Mouse (Mus musculus) intestine, postnatal 0 days (tissue): Measurements from ENCODE around the gene Adamts14. TPM values are rescaled to one million over a fixed set of nuclear protein-coding genes. Genes with fewer than 3 reads are reported as not detected.

Source experiments
- ATAC-seq: fragments of 200-750 bp; cut with Nextera tagmentation; 2 replicates; pipeline ENCODE4 v1.8.0; 2017; ENCODE audit warnings: mild to moderate bottlenecking, moderate TSS enrichment, moderate library complexity
- H3K27ac ChIP-seq: fragments of 300-500 bp; sonication (generic); 2 replicates; pipeline ENCODE4 v1.5.1; 2014; ENCODE audit warnings: mild to moderate bottlenecking, low read depth, low read length, moderate library complexity
- H3K27me3 ChIP-seq: fragments of 300-500 bp; sonication (generic); replicated peaks from 2 replicates; pipeline ENCODE4 v1.6.1; 2014; ENCODE audit warnings: low read length, mixed read lengths; ENCODE audit not compliant: control insufficient read depth, insufficient read depth
- H3K36me3 ChIP-seq: fragments of 300-500 bp; sonication (generic); 2 replicates; pipeline ENCODE4 v1.6.1; 2014; ENCODE audit warnings: mild to moderate bottlenecking, moderate library complexity; ENCODE audit not compliant: control insufficient read depth, insufficient read depth
- H3K4me1 ChIP-seq: fragments of 300-500 bp; sonication (generic); replicated peaks from 2 replicates; pipeline ENCODE4 v1.6.1; 2014; ENCODE audit warnings: antibody characterized with exemption, low read length, mixed read lengths; ENCODE audit not compliant: control insufficient read depth, insufficient read depth
- H3K4me2 ChIP-seq: fragments of 300-500 bp; sonication (generic); replicated peaks from 2 replicates; pipeline ENCODE4 v1.6.1; 2014; ENCODE audit warnings: low read depth, mild to moderate bottlenecking, moderate library complexity
- H3K4me3 ChIP-seq: fragments of 300-500 bp; sonication (generic); 2 replicates; pipeline ENCODE4 v1.5.1; 2014; ENCODE audit warnings: low read depth, low read length
- H3K9ac ChIP-seq: fragments of 300-500 bp; sonication (generic); 2 replicates; pipeline ENCODE4 v1.6.1; 2014; ENCODE audit warnings: mild to moderate bottlenecking, low read depth, low read length
- H3K9me3 ChIP-seq: fragments of 300-500 bp; sonication (generic); 2 replicates; pipeline ENCODE4 v1.6.1; 2016; ENCODE audit warnings: mixed run types; ENCODE audit not compliant: control insufficient read depth
- CTCF ChIP-seq: sonication (generic); IDR thresholded peaks from 2 replicates; pipeline ENCODE4 v1.5.1; 2016; ENCODE audit warnings: low read depth, mild to moderate bottlenecking, control low read depth, antibody characterized with exemption, moderate library complexity
- WGBS: fragments of 180-500 bp; shearing (Covaris S2); extraction: QIAGEN DNeasy Blood & Tissue Kit; methylation state at CpG from one replicate; pipeline ENCODE4 v1.1.7; 2014; 5-methylcytosine and 5-hydroxymethylcytosine counted together
- polyA plus RNA-seq: library from polyadenylated mRNA; unstranded; fragments of >200 nt; fragmentation: Nextera tagmentation; extraction: Ambion mirVana; gene quantifications from 2 replicates; pipeline ENCODE4 v1.2.1, GENCODE M21; 2015

Gene Adamts14
- polyA plus RNA-seq, 1 experiment from 2014 or later = 0.73 TPM

DNA sequence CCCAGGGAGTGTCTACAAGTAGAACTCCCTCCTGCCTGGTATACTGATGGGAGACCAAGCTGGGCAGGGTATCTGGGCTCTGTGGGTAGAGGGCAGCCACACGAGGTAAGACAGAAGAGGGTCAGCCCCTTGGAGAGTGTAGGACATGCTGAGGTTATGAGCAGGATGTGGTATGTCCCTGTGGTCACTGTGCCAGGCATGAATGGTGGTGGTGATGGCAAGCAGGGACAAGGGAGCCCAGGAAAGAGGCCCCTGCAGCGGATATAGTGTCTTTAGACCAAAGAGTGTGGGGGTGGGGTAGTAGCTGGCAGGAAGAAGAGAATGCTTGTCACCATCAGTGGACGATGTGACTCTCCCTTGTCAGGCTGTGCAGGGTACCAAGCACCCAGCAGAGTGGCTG lies 85.2 kb downstream of the Adamts14 start:
- Histone ChIP-seq H3K27me3 (no peaks in the 10 kb centered on the region), H3K4me2 (no peak overlapping the region), H3K27ac (no peak overlapping the region), H3K9ac (no peak overlapping the region), H3K9me3 (no peaks in the 10 kb centered on the region), H3K4me3 (no peak overlapping the region), H3K4me1 (no peaks in the 10 kb centered on the region), H3K36me3 (no peaks in the 10 kb centered on the region)
- no peak for TF ChIP-seq CTCF
- no peak for ATAC-seq
- 68% methylated on average over 3 of the region's 3 CpGs for WGBS

DNA sequence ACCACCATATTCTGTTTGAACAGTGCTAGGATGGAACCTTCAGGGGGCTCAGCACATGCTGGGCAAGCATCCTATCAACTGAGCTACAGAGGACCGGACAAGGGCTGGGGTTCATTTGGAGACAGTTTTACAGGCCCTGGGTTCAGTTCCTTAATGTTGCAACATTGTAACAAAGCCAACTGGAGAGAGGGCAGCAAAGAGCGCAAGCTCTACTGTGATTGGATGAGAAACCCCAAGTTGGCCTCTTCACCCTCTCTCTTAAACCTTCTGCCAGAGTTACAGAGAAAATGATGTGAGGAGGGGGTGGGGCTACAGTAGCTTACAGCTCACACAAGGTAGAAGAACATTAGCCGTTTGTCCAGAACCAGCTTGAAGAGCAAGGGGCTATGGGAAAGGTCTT lies 86.2 kb downstream of the Adamts14 start:
- no peak overlapping the region for H3K4me2 ChIP-seq
- no peak overlapping the region for H3K4me3 ChIP-seq
- WGBS = 76% methylated on average over 3 of the region's 3 CpGs
- no peaks in the 10 kb centered on the region for H3K36me3 ChIP-seq
- no peak overlapping the region for H3K9ac ChIP-seq
- H3K4me1 ChIP-seq = no peaks in the 10 kb centered on the region
- ATAC-seq = no peak
- TF ChIP-seq CTCF = no peak
- no peaks in the 10 kb centered on the region for H3K27me3 ChIP-seq
- H3K27ac ChIP-seq = no peak overlapping the region
- H3K9me3 ChIP-seq = no peaks in the 10 kb centered on the region

DNA sequence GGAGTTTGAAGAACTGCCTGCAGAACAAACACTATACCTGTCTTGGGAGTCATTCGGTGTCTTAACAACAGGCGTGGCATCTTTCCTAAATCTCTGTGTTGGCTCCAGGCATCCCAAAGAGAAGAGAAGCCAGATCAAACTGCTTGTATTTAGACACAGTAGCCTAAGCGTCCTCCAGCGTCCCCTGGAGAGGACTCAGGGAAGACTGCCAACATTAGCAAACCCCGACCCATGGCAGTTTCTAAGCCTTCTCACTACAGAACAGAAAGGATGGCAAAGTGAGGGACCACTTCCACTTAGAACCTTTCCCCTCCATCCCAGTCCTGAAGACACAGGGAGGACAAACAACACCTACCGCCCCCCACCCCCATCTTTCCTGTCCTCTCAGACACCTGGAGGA lies 93.3 kb downstream of the Adamts14 start:
- Histone ChIP-seq H3K9me3 (no peaks in the 10 kb centered on the region), H3K4me3 (no peak overlapping the region), H3K27me3 (peaks cover 10% of the 10 kb centered on the region; the same call in 1 of the 2 replicates), H3K36me3 (no peaks in the 10 kb centered on the region), H3K9ac (no peak overlapping the region), H3K27ac (no peak overlapping the region), H3K4me1 (no peaks in the 10 kb centered on the region), H3K4me2 (no peak overlapping the region)
- WGBS = 54% methylated on average over 6 of the region's 6 CpGs
- TF ChIP-seq CTCF = no peak
- no peak for ATAC-seq

DNA sequence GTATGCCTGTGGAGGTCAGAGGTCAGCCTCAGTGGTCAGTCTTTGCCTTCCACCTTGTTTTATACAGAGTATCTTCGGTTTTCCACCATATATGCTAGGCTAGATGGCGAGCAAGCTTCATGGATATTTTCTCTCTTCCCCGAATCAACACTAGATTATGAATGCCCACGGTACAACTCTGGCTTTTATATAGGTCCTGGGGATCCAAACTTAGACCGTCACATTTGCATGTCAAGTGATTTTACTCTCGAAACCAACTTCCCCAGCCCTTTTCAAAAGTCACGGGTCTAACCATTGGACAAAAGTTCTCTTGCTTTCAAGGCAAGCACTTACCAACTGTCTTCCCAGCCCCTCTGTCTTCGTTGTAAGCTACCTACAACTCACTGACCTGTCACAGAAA lies 94.6 kb downstream of the Adamts14 start:
- Histone ChIP-seq H3K36me3 (no peaks in the 10 kb centered on the region), H3K27ac (no peak overlapping the region), H3K4me2 (no peak overlapping the region), H3K9me3 (no peaks in the 10 kb centered on the region), H3K27me3 (peaks cover 10% of the 10 kb centered on the region; the same call in 1 of the 2 replicates), H3K4me3 (no peak overlapping the region), H3K9ac (no peak overlapping the region), H3K4me1 (no peaks in the 10 kb centered on the region)
- WGBS = 89% methylated on average over 8 of the region's 8 CpGs
- ATAC-seq = no peak
- TF ChIP-seq CTCF = no peak

DNA sequence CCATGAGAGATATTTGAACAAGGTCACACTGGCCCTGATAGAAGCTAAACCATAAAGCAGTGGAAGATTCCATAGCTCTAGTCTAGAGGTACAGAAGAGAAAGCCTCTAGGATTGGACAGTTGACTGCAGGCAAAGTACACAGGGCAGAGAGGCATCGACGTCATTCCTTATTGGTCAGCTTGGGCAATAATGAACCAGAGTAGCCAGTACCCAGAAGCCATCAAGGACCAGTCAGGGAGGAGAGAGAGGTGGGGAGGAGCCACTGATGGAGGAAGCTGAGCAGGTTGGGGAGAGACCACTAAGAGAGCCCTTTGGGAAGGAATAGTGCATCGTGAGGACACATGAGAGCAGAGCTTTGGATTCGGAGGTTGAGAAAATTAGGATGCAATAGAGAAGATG lies 95.5 kb downstream of the Adamts14 start:
- ATAC-seq = no peak
- Histone ChIP-seq H3K36me3 (no peaks in the 10 kb centered on the region), H3K27ac (no peak overlapping the region), H3K9ac (no peak overlapping the region), H3K4me2 (no peak overlapping the region), H3K27me3 (peaks cover 10% of the 10 kb centered on the region; the same call in 1 of the 2 replicates), H3K4me1 (no peaks in the 10 kb centered on the region), H3K9me3 (no peaks in the 10 kb centered on the region), H3K4me3 (no peak overlapping the region)
- TF ChIP-seq CTCF = no peak
- WGBS = 79% methylated on average over 4 of the region's 4 CpGs

DNA sequence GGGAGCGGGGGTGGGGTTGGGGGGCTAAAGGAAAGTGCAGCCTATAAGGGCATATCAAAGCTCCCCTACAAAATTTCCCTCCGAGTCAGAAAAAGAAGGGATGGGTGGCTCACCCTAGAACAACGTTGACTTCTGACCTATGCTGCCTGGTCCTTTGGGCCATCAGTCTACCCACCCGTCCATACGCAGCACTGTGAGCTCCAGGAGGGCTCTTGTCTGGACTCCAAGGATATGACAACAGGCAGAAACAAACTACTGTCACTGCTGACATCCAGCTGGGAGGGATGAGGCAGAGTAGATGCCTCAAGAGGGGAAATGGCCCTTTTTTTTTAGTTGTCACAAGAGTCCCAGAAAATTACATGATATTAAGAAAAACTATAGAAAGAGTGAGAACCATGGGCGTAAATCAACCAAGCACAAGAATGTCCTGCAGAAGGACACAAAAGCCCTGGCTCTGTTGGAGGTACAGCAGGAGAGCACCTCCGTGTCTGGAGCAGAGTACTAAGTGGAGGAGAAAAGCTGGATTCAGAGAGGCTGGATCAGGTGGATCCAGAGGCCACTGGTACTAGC lies 96.9 kb downstream of the Adamts14 start:
- H3K9me3 ChIP-seq = no peaks in the 10 kb centered on the region
- TF ChIP-seq CTCF = no peak
- H3K36me3 ChIP-seq = no peaks in the 10 kb centered on the region
- no peaks in the 10 kb centered on the region for H3K4me1 ChIP-seq
- H3K9ac ChIP-seq = no peak overlapping the region
- peaks cover 10% of the 10 kb centered on the region; the same call in 1 of the 2 replicates for H3K27me3 ChIP-seq
- H3K4me3 ChIP-seq = no peak overlapping the region
- H3K4me2 ChIP-seq = peak overlapping the region; percentile 30; the same call in 1 of the 2 replicates
- 57% methylated on average over 7 of the region's 7 CpGs for WGBS
- H3K27ac ChIP-seq = no peak overlapping the region
- no peak for ATAC-seq
